Mouse (Mus musculus) embryonic facial prominence, embryonic 11.5 days (tissue): ENCODE results near the gene Ddx28. TPM values are rescaled to one million over a fixed set of nuclear protein-coding genes. Genes with fewer than 3 reads are reported as not detected.
"Not testable (repeated sequence)": the region's sequence is repeated elsewhere in the genome, so short reads cannot be mapped to it uniquely, and the experiment has no call there.

Experiments
- ATAC-seq: fragments of 200-750 bp; cut with Nextera tagmentation; replicated peaks from 2 replicates; pipeline ENCODE4 v1.8.0; 2017; ENCODE audit warnings: low read depth; ENCODE audit not compliant: insufficient number of reproducible peaks, low FRiP score, low TSS enrichment
- DNase-seq: peaks from one replicate; pipeline ENCODE4 v3.0.0-alpha.2; 2015; ENCODE audit warnings: low spot score
- H3K27ac ChIP-seq: fragments of 300-500 bp; sonication (generic); replicated peaks from 2 replicates; pipeline ENCODE4 v1.5.1; 2014; ENCODE audit warnings: mild to moderate bottlenecking, low read depth, low read length, control low read depth
- H3K27me3 ChIP-seq: fragments of 300-500 bp; sonication (generic); 2 replicates; pipeline ENCODE4 v1.6.1; 2014; ENCODE audit warnings: mild to moderate bottlenecking, low read length, moderate library complexity, mixed read lengths; ENCODE audit not compliant: control insufficient read depth, insufficient read depth
- H3K36me3 ChIP-seq: fragments of 300-500 bp; sonication (generic); replicated peaks from 2 replicates; pipeline ENCODE4 v1.6.1; 2014; ENCODE audit warnings: low read depth, mild to moderate bottlenecking, low read length, moderate library complexity, mixed read lengths; ENCODE audit not compliant: control insufficient read depth, insufficient read depth
- H3K4me1 ChIP-seq: fragments of 300-500 bp; sonication (generic); 2 replicates; pipeline ENCODE4 v1.6.1; 2014; ENCODE audit warnings: low read length, mixed read lengths; ENCODE audit not compliant: control insufficient read depth, insufficient read depth
- H3K4me2 ChIP-seq: fragments of 300-500 bp; sonication (generic); 2 replicates; pipeline ENCODE4 v1.6.1; 2014; ENCODE audit warnings: low read depth, mild to moderate bottlenecking, control low read depth, low read length, moderate library complexity
- H3K4me3 ChIP-seq: fragments of 300-500 bp; sonication (generic); 2 replicates; pipeline ENCODE4 v1.5.1; 2014; ENCODE audit warnings: low read depth, low read length, control low read depth
- H3K9ac ChIP-seq: fragments of 300-500 bp; sonication (generic); replicated peaks from 2 replicates; pipeline ENCODE4 v1.6.1; 2014; ENCODE audit warnings: mild to moderate bottlenecking, control low read depth, low read length
- H3K9me3 ChIP-seq: fragments of 300-500 bp; sonication (generic); replicated peaks from 2 replicates; pipeline ENCODE4 v1.6.1; 2016; ENCODE audit warnings: mild to moderate bottlenecking, low read length, inconsistent platforms, mixed read lengths; ENCODE audit not compliant: control insufficient read depth
- WGBS: fragments of 180-500 bp; shearing (Covaris S2); extraction: QIAGEN DNeasy Blood & Tissue Kit; methylation state at CpG from one replicate; pipeline ENCODE4 v1.1.7; 2014; 5-methylcytosine and 5-hydroxymethylcytosine counted together
- polyA plus RNA-seq: library from polyadenylated mRNA; unstranded; fragments of >200 nt; fragmentation: Nextera tagmentation; extraction: Ambion mirVana; gene quantifications from 2 replicates; pipeline ENCODE4 v1.2.1, GENCODE M21; 2014

The Ddx28 gene
- polyA plus RNA-seq, 1 experiment from 2014 or later: 20.5 TPM

DNA sequence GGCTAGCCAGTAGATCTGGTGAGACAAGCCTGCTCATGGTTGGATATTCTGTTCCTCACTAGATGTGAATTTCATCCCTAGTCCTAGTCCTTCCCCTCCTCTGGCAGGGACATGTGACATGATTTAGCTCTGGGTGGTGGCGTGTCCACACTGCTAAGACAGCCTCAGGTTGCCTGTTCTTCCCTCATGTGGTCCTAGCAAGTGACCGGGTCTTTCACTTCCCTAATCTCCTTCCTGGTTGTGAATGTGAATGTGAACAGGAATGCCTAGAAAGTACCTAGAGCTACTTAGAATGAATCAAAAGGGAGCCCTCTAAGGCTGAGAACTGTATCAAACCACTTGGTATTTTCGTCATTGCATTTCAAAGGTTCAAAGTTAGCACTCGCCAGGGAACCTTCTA lies 27.9 kb upstream of the Ddx28 start:
- no peak for ATAC-seq
- WGBS: 81% methylated on average over 4 of the region's 4 CpGs

DNA sequence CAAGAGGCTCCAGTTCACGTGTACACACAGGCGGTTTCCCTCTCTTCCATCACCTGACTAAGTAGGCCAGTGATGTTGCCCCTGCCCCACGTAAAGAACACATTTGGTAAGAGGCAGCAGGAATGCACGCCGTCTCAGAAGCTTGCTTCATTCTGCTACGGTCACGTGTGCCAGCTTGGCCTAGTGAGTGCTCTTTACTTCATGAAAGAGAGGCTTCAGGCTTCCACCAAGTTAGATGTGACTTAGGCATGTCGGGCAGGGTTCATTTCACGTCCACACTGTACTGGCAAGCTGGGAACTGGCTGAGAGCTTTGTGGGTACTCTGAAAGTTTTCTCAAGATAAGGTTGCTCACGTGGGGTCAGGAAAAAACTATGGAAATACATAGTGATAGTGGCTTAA lies 27.0 kb upstream of the Ddx28 start:
- no peak overlapping the region for H3K9ac ChIP-seq
- H3K4me1 ChIP-seq: no peaks in the 10 kb centered on the region
- DNase-seq (no peak), ATAC-seq (no peak)
- no peaks in the 10 kb centered on the region for H3K9me3 ChIP-seq
- H3K27ac ChIP-seq: no peak overlapping the region
- no peaks in the 10 kb centered on the region for H3K36me3 ChIP-seq
- H3K4me2 ChIP-seq: no peak overlapping the region
- WGBS: 89% methylated on average over 10 of the region's 10 CpGs
- no peaks in the 10 kb centered on the region for H3K27me3 ChIP-seq
- no peak overlapping the region for H3K4me3 ChIP-seq

More for the DNA sequence above, 27.9 kb upstream of the Ddx28 start:
- H3K4me1 ChIP-seq: no peaks in the 10 kb centered on the region
- no peak overlapping the region for H3K9ac ChIP-seq
- H3K9me3 ChIP-seq: no peaks in the 10 kb centered on the region
- H3K4me3 ChIP-seq: no peak overlapping the region
- H3K36me3 ChIP-seq: no peaks in the 10 kb centered on the region
- DNase-seq: no peak
- no peak overlapping the region for H3K4me2 ChIP-seq
- no peak overlapping the region for H3K27ac ChIP-seq
- H3K27me3 ChIP-seq: no peaks in the 10 kb centered on the region

DNA sequence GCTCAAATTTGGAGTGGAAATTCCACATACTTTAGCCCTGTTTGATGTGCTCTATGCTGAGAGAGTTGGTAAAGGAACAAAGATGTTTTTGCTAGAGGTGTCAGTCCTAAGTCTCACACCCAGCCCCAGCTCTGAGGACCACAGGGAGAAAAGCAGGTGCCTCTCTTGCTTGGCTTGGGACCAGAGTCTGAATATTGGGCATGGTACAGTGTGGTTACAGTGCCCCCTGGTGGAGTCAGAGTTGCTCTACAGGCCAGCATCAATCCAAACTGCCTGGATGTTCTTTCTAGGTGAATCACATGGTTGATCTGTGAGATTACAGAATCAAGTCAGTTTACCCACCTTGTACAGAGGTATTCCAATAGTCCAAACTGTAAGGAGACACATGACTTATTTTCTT lies 10.8 kb upstream of the Ddx28 start:
- Histone ChIP-seq H3K4me1 (no peaks in the 10 kb centered on the region), H3K36me3 (no peaks in the 10 kb centered on the region), H3K27me3 (no peaks in the 10 kb centered on the region), H3K9ac (no peak overlapping the region), H3K27ac (no peak overlapping the region), H3K9me3 (no peaks in the 10 kb centered on the region), H3K4me2 (no peak overlapping the region), H3K4me3 (no peak overlapping the region)
- DNase-seq (peak; percentile 84), ATAC-seq (no peak)

DNA sequence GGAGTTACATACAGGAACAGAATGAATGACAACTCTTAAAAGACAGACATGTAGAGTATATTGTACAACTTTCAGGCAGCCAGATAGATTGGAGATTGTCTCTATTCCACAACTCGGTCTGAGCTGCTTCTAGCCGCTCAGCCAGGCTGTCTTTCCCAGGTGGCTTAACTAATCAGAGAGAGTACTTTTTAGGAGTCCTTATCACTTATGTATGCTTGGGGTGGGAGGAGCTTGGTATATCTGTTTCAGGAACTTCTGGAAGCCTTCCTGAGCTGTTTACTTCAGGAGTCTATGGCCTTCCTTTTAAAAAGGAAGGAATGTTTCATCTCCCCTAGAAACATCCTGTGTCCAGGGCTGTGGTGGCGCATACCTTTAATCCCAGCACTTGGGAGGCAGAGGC lies 6.4 kb upstream of the Ddx28 start:
- Histone ChIP-seq H3K36me3 (no peaks in the 10 kb centered on the region), H3K4me2 (no peak overlapping the region), H3K27me3 (no peaks in the 10 kb centered on the region), H3K4me3 (no peak overlapping the region), H3K9ac (no peak overlapping the region), H3K9me3 (no peaks in the 10 kb centered on the region), H3K4me1 (no peaks in the 10 kb centered on the region), H3K27ac (no peak overlapping the region)
- DNase-seq (no peak), ATAC-seq (no peak)
- WGBS: 86% methylated on average over 3 of the region's 3 CpGs

DNA sequence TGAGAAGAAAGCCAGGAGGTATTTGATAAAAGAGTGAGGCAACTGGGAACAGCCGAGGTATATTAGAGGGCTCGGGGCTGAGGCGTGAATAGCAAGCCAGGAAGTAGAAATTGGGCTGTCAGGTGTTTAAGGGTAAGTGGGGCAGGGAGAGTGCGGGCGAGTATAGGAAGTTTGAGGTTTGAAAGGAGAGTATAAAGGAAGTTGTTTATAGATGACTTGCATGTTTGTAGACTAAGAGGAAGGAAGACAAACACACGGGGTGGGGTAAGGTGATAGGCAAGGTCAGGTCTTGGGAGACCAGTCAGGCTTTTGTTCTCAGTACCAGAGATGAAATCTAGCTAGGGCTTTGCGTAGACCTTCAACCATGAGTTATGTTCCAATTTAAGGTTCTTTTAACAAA lies 5.4 kb upstream of the Ddx28 start:
- DNase-seq (no peak), ATAC-seq (no peak)
- Histone ChIP-seq H3K4me1 (no peaks in the 10 kb centered on the region), H3K9ac (no peak overlapping the region), H3K27me3 (no peaks in the 10 kb centered on the region), H3K4me3 (no peak overlapping the region), H3K36me3 (no peaks in the 10 kb centered on the region), H3K9me3 (no peaks in the 10 kb centered on the region), H3K4me2 (no peak overlapping the region), H3K27ac (no peak overlapping the region)
- 90% methylated on average over 7 of the region's 7 CpGs for WGBS

DNA sequence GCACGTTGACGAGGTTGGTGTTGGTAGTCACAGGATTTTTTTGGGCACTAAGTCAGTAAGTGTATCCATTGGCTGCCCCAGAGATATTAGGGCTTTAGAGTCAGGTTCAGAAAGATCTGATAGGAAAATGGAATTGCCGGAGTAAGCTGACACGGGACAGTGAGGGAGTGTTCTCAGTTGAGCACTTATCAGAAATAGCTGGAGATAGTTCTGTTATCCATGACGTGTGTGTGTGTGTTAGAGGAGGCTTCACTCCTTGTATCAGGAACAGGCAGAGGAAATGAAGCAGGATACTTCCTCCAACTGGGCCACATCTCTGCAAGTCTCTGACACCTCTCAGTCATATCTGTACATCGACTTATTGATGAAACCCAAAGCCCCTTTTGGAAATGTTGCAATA lies 4.6 kb upstream of the Ddx28 start:
- no peak overlapping the region for H3K27ac ChIP-seq
- 94% methylated on average over 6 of the region's 6 CpGs for WGBS
- H3K4me1 ChIP-seq: no peaks in the 10 kb centered on the region
- no peak overlapping the region for H3K4me2 ChIP-seq
- DNase-seq: no peak
- no peaks in the 10 kb centered on the region for H3K27me3 ChIP-seq
- H3K4me3 ChIP-seq: no peak overlapping the region
- H3K36me3 ChIP-seq: no peaks in the 10 kb centered on the region
- ATAC-seq: no peak
- H3K9me3 ChIP-seq: no peaks in the 10 kb centered on the region
- H3K9ac ChIP-seq: no peak overlapping the region

DNA sequence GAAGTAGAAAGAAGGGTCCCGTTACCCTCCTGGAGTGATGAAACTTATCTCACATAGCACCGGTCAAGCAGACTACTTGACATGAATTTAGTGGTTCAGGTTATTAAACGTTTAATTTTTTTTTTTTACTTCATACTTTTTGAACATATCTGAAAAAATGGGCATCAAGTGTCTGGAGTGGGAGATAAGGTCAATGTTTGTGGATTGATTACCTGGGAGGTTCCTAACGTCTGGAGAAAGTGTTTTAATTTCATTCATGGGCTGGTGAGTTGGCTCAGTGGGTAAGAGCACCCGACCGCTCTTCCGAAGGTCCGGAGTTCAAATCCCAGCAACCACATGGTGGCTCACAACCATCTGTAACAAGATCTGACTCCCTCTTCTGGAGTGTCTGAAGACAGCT lies 521 bp upstream of the Ddx28 start:
- H3K27ac ChIP-seq, H3K27me3 ChIP-seq: not testable (repeated sequence)

DNA sequence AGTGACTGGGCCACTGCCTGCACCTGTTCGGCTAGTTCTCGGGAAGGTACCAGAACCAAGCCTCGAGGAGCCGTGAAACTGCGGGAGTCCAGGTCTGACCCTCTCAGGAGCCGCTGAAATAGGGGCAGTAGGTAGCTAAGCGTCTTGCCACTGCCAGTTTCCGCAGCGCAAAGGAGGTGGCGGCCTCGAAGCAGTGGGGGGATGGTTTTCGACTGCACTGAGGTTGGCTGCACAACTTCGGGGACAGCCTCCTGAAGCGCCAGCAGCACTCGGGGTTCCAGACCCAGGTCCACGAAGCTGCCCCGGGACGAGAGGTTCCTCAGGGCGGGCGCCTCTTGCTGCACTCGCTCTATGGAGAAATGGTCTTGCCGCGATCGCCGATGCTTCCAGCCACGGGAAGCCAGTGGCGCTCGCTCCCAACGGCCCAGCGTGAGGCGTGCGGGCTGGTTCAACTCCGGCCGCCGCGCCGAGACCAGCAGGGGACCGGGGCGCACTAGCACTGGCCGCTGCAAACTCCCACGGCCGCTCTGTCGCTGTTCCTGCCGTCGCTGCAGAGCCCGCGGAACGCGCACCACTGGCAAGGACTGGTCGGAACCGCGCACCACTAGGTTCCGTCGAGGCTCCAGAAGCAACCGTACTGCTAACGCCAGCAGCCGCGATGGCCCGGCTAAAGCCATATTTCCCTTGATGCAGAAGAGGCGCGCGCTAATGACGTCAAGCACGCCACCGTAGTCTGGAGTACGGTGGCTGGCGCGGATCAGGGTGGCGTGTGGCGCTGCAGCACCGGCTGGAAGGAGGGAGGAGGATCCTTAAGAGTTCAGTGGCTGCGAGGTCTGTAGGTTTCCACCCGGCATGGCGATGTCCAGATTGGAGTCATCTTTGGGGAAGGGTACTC lies 687 bp downstream of the Ddx28 start:
- ATAC-seq (peak; percentile 80), DNase-seq (peak; percentile 95)
- Histone ChIP-seq H3K4me2 (peak overlapping the region; percentile 94), H3K27ac (0 out of 2 replicates have a peak overlapping the region, but pooled peaks have one; percentile 41), H3K4me3 (peak overlapping the region; percentile 97), H3K27me3 (no peaks in the 10 kb centered on the region), H3K9ac (peak overlapping the region; percentile 73), H3K4me1 (no peaks in the 10 kb centered on the region), H3K36me3 (peaks cover 3% of the 10 kb centered on the region; the same call in 1 of the 2 replicates), H3K9me3 (no peaks in the 10 kb centered on the region)
- 1% methylated on average over 74 of the region's 74 CpGs for WGBS

More for the DNA sequence above, 521 bp upstream of the Ddx28 start:
- not testable (repeated sequence) for H3K9ac ChIP-seq, H3K36me3 ChIP-seq, ATAC-seq, DNase-seq, H3K9me3 ChIP-seq, H3K4me1 ChIP-seq
- WGBS: 84% methylated on average over 8 of the region's 8 CpGs
- Histone ChIP-seq H3K4me2 (peak overlapping the region; percentile 94; the same call in 1 of the 2 replicates), H3K4me3 (peak overlapping the region; percentile 97)
